In genomic region chr2:156778571-156778970, GRCm38 (mm10) we compare ENCODE assay signal across 22 mouse cellular contexts. TPM values are rescaled to one million over a fixed set of nuclear protein-coding genes. Genes with fewer than 3 reads are reported as not detected.
DNase-seq lines count a peak whose midpoint lies in the region; ATAC-seq and TF ChIP-seq lines count a peak whose summit lies in the region.
"Had no signal": no experiment of that assay in that cellular context is flagged by ENCODE, and none has a peak within 500 bp of the region (broad histone marks: within the 10 kb centered on the region; RNA-seq: fewer than 3 reads in every experiment).

No protein-coding gene starts in this region.

- WGBS in heart, embryonic 15.5 days, result 73% methylated on average over 8 of the region's 8 CpGs
- 87% methylated on average over 8 of the region's 8 CpGs for WGBS in midbrain, embryonic 11.5 days
- 95% methylated on average over 8 of the region's 8 CpGs for WGBS in midbrain, postnatal 0 days
- WGBS in stomach, postnatal 0 days, result 60% methylated on average over 8 of the region's 8 CpGs
- 88% methylated on average over 8 of the region's 8 CpGs for WGBS in midbrain, embryonic 10.5 days

- no peaks in the 10 kb centered on the region for H3K9me3 ChIP-seq in heart, embryonic 15.5 days (replicated peaks)
- no peaks in the 10 kb centered on the region for H3K9me3 ChIP-seq in midbrain, embryonic 11.5 days (ENCODE audit: control insufficient read depth, low read length)
- no peaks in the 10 kb centered on the region for H3K9me3 ChIP-seq in midbrain, postnatal 0 days (ENCODE audit: low read length)
- no peaks in the 10 kb centered on the region for H3K9me3 ChIP-seq in stomach, postnatal 0 days (ENCODE audit: control insufficient read depth, low read length)
- no peaks in the 10 kb centered on the region for H3K9me3 ChIP-seq in midbrain, embryonic 10.5 days (replicated peaks)
- H3K9me3 ChIP-seq: embryonic facial prominence, embryonic 13.5 days; hindbrain, embryonic 15.5 days had no signal

- DNase-seq in gastrocnemius, adult 2 months, result no peak
- no peak for DNase-seq in gastrocnemius, postnatal 36 days
- no peak for DNase-seq in heart, adult 9 months (ENCODE audit: low spot score in 2 of 2)
- DNase-seq in midbrain, embryonic 11.5 days (ENCODE audit: low spot score, missing footprints), result peak; percentile 53
- DNase-seq in midbrain, postnatal 0 days (ENCODE audit: low spot score), result no peak
- DNase-seq in stomach, postnatal 0 days (ENCODE audit: low spot score), result peak; percentile 12
- no peak for DNase-seq in midbrain, embryonic 10.5 days (ENCODE audit: low spot score)
- DNase-seq: adrenal gland, adult 8-10 months; cerebellum, adult 8-10 months; forebrain, postnatal 0 days; kidney, adult 2 months; layer of hippocampus, adult 9-11 months; left cerebral cortex, postnatal 4 days; liver had no signal

- H3K27ac ChIP-seq in gastrocnemius, adult 2 months, result peak overlapping the region; percentile 46; the same call in 1 of the 2 replicates
- H3K27ac ChIP-seq in heart, embryonic 15.5 days, result peak overlapping the region; percentile 17; the same call in 1 of the 2 replicates
- no peak overlapping the region for H3K27ac ChIP-seq in midbrain, embryonic 11.5 days (ENCODE audit: low read depth, low read length)
- no peak overlapping the region for H3K27ac ChIP-seq in midbrain, postnatal 0 days (ENCODE audit: low read depth, low read length)
- peak overlapping the region; percentile 50; the same call in 1 of the 2 replicates for H3K27ac ChIP-seq in stomach, postnatal 0 days (replicated peaks)
- H3K27ac ChIP-seq in midbrain, embryonic 10.5 days (replicated peaks), result no peak overlapping the region
- H3K27ac ChIP-seq: embryonic facial prominence, embryonic 13.5 days; hindbrain, embryonic 15.5 days; left cerebral cortex, adult 2 months had no signal

- TF ChIP-seq EP300 in stomach, postnatal 0 days (optimal IDR thresholded peaks at IDR 0.05), result no peak

- peak overlapping the region; percentile 32 for H3K4me3 ChIP-seq in gastrocnemius, adult 2 months
- H3K4me3 ChIP-seq in heart, embryonic 15.5 days, result peak overlapping the region; percentile 17
- no peak overlapping the region for H3K4me3 ChIP-seq in midbrain, embryonic 11.5 days (ENCODE audit: low read depth, low read length)
- H3K4me3 ChIP-seq in midbrain, postnatal 0 days (ENCODE audit: low read depth, low read length), result no peak overlapping the region
- peak overlapping the region; percentile 36 for H3K4me3 ChIP-seq in stomach, postnatal 0 days (ENCODE audit: low read depth, low read length)
- H3K4me3 ChIP-seq in midbrain, embryonic 10.5 days, result no peak overlapping the region
- H3K4me3 ChIP-seq: embryonic facial prominence, embryonic 13.5 days; hindbrain, embryonic 15.5 days; left cerebral cortex, adult 2 months had no signal

- H3K4me1 ChIP-seq in heart, embryonic 15.5 days (replicated peaks), result peaks cover 79% of the 10 kb centered on the region
- H3K4me1 ChIP-seq in midbrain, embryonic 11.5 days (ENCODE audit: control insufficient read depth, insufficient read depth, low read length), result peaks cover 19% of the 10 kb centered on the region
- 0 out of 2 replicates have a peak, but pooled peaks cover 2% of the 10 kb centered on the region for H3K4me1 ChIP-seq in midbrain, postnatal 0 days (ENCODE audit: insufficient read depth, low read length)
- no peaks in the 10 kb centered on the region for H3K4me1 ChIP-seq in stomach, postnatal 0 days (replicated peaks; ENCODE audit: control insufficient read depth, insufficient read depth)
- peaks cover 45% of the 10 kb centered on the region for H3K4me1 ChIP-seq in midbrain, embryonic 10.5 days

- no peak for ATAC-seq in heart, embryonic 15.5 days (replicated peaks; ENCODE audit: insufficient number of reproducible peaks, insufficient read depth, low FRiP score, low read depth)
- ATAC-seq in midbrain, embryonic 11.5 days (ENCODE audit: low FRiP score), result no peak
- ATAC-seq in midbrain, postnatal 0 days (ENCODE audit: low FRiP score), result no peak
- no peak for ATAC-seq in stomach, postnatal 0 days (ENCODE audit: low FRiP score, low TSS enrichment)
- ATAC-seq: CD4-positive, CD25-positive, alpha-beta regulatory T cell, adult 4 months; forebrain, postnatal 0 days; Patski had no signal

- H3K9ac ChIP-seq in heart, embryonic 15.5 days, result peak overlapping the region; percentile 39; the same call in 1 of the 2 replicates
- H3K9ac ChIP-seq in midbrain, embryonic 11.5 days (ENCODE audit: low read length), result no peak overlapping the region
- no peak overlapping the region for H3K9ac ChIP-seq in midbrain, postnatal 0 days (replicated peaks; ENCODE audit: low read length, poor library complexity, severe bottlenecking)
- peak overlapping the region; percentile 59 for H3K9ac ChIP-seq in stomach, postnatal 0 days (ENCODE audit: low read length)
- H3K9ac ChIP-seq: embryonic facial prominence, embryonic 13.5 days; forebrain, postnatal 0 days; hindbrain, embryonic 15.5 days had no signal

- peaks cover 9% of the 10 kb centered on the region for H3K36me3 ChIP-seq in heart, embryonic 15.5 days
- no peaks in the 10 kb centered on the region for H3K36me3 ChIP-seq in midbrain, embryonic 11.5 days (ENCODE audit: control insufficient read depth, insufficient read depth, low read length)
- no peaks in the 10 kb centered on the region for H3K36me3 ChIP-seq in midbrain, postnatal 0 days (ENCODE audit: insufficient read depth, low read length)
- H3K36me3 ChIP-seq in stomach, postnatal 0 days (ENCODE audit: control insufficient read depth, insufficient read depth, low read length), result 0 out of 2 replicates have a peak, but pooled peaks cover 2% of the 10 kb centered on the region
- no peaks in the 10 kb centered on the region for H3K36me3 ChIP-seq in midbrain, embryonic 10.5 days
- H3K36me3 ChIP-seq: hindbrain, embryonic 15.5 days had no signal

- TF ChIP-seq CTCF in gastrocnemius, adult 2 months (IDR thresholded peaks at IDR 0.05), result no peak
- no peak for TF ChIP-seq CTCF in midbrain, postnatal 0 days (IDR thresholded peaks at IDR 0.05)
- no peak for TF ChIP-seq CTCF in stomach, postnatal 0 days (IDR thresholded peaks at IDR 0.05; ENCODE audit: low read depth)

- intact Hi-C loops in gastrocnemius, adult 2 months (cut with DNase I), result loop anchor here (5.0 kb wide), 1 partner anchor 56 kb away; no protein-coding TSS in a partner anchor
- intact Hi-C loops in gastrocnemius, postnatal 36 days (cut with DNase I), result no loop called here

- H3K4me2 ChIP-seq in heart, embryonic 15.5 days, result peak overlapping the region; percentile 84
- H3K4me2 ChIP-seq in midbrain, embryonic 11.5 days, result no peak overlapping the region
- H3K4me2 ChIP-seq in midbrain, postnatal 0 days (ENCODE audit: low read depth, low read length, poor library complexity, severe bottlenecking), result no peak overlapping the region
- peak overlapping the region; percentile 44 for H3K4me2 ChIP-seq in stomach, postnatal 0 days (replicated peaks; ENCODE audit: low read depth)
- H3K4me2 ChIP-seq: embryonic facial prominence, embryonic 13.5 days; hindbrain, embryonic 15.5 days had no signal

- H3K27me3 ChIP-seq in heart, embryonic 15.5 days, result no peaks in the 10 kb centered on the region
- peaks cover 8% of the 10 kb centered on the region for H3K27me3 ChIP-seq in midbrain, embryonic 11.5 days (ENCODE audit: control insufficient read depth, insufficient read depth, low read length)
- 0 out of 2 replicates have a peak, but pooled peaks cover 3% of the 10 kb centered on the region for H3K27me3 ChIP-seq in midbrain, postnatal 0 days (ENCODE audit: insufficient read depth, low read length)
- no peaks in the 10 kb centered on the region for H3K27me3 ChIP-seq in stomach, postnatal 0 days (ENCODE audit: control insufficient read depth, insufficient read depth, low read length)
- H3K27me3 ChIP-seq in midbrain, embryonic 10.5 days (ENCODE audit: low read depth, poor library complexity, severe bottlenecking), result peaks cover 27% of the 10 kb centered on the region
- H3K27me3 ChIP-seq: embryonic facial prominence, embryonic 13.5 days; hindbrain, embryonic 15.5 days; Patski had no signal

RNA-seq across cellular contexts. Expression of gene Myl9, which starts 3.4 kb away (rescaled TPM):
- total RNA-seq in gastrocnemius, adult 2 months (2021), result 10 to 100 TPM; 41.2 to 50.0 TPM
- total RNA-seq in gastrocnemius, postnatal 36 days (2021), result 10 to 100 TPM; 44.2 to 82.8 TPM
- 1,553 and 1,598 TPM in 2 replicates for polyA plus RNA-seq in heart, embryonic 15.5 days (2015; fragmentation: Nextera tagmentation; extraction: Ambion mirVana)
- polyA plus RNA-seq in midbrain, embryonic 11.5 days (2014; fragmentation: Nextera tagmentation; extraction: Ambion mirVana), result 112 and 118 TPM in 2 replicates
- total RNA-seq in midbrain, postnatal 0 days (2014; rRNA removed), result 27.4 and 30.7 TPM in 2 replicates
- 33.8 and 38.4 TPM in 2 replicates for polyA plus RNA-seq in midbrain, postnatal 0 days (2015; fragmentation: Nextera tagmentation; extraction: Ambion mirVana)
- 2,268 and 2,333 TPM in 2 replicates for polyA plus RNA-seq in stomach, postnatal 0 days (2015; fragmentation: Nextera tagmentation; extraction: Ambion mirVana)
- 83.4 and 120 TPM in 2 replicates for polyA plus RNA-seq in midbrain, embryonic 10.5 days (2016; fragmentation: Nextera tagmentation; extraction: Ambion mirVana)
- total RNA-seq: common myeloid progenitor, adult 5-6 weeks; megakaryocyte-erythroid progenitor cell, adult 5-6 weeks had no signal
- polyA plus RNA-seq: CD4-positive, CD25-positive, alpha-beta regulatory T cell, adult 4 months had no signal

Comparison
In these comparisons a context has a peak if more than half of its experiments do, and no peak if none do; other contexts are left out.
1. DNase-seq: peak in midbrain, embryonic 11.5 days (single experiment) and stomach, postnatal 0 days (single experiment); none in gastrocnemius, adult 2 months (single experiment), gastrocnemius, postnatal 36 days (0 of 2), heart, adult 9 months (0 of 2), midbrain, postnatal 0 days (single experiment) and midbrain, embryonic 10.5 days (single experiment).
2. H3K27ac ChIP-seq: peak in gastrocnemius, adult 2 months (single experiment), heart, embryonic 15.5 days (single experiment) and stomach, postnatal 0 days (single experiment); none in midbrain, embryonic 11.5 days (single experiment), midbrain, postnatal 0 days (single experiment) and midbrain, embryonic 10.5 days (single experiment).
3. H3K4me3 ChIP-seq: peak in gastrocnemius, adult 2 months (single experiment), heart, embryonic 15.5 days (single experiment) and stomach, postnatal 0 days (single experiment); none in midbrain, embryonic 11.5 days (single experiment), midbrain, postnatal 0 days (single experiment) and midbrain, embryonic 10.5 days (single experiment).
4. H3K4me2 ChIP-seq: peak in heart, embryonic 15.5 days (single experiment) and stomach, postnatal 0 days (single experiment); none in midbrain, embryonic 11.5 days (single experiment) and midbrain, postnatal 0 days (single experiment).
5. H3K9ac ChIP-seq: peak in heart, embryonic 15.5 days (single experiment) and stomach, postnatal 0 days (single experiment); none in midbrain, embryonic 11.5 days (single experiment) and midbrain, postnatal 0 days (single experiment).
6. RNA of gene Myl9, which starts 3.4 kb away (polyA plus RNA-seq): 2,268 to 2,333 TPM in stomach, postnatal 0 days and 1,553 to 1,598 TPM in heart, embryonic 15.5 days; 112 to 118 TPM in midbrain, embryonic 11.5 days, 83.4 to 120 TPM in midbrain, embryonic 10.5 days and 33.8 to 38.4 TPM in midbrain, postnatal 0 days; every median in the first group is over 10 times any median in the second.